Mouse (Mus musculus): ENCODE results near the gene Nav3. TPM values are rescaled to one million over a fixed set of nuclear protein-coding genes. Genes with fewer than 3 reads are reported as not detected.

The Nav3 gene
- polyA plus RNA-seq, 1 experiment from 2014 or later: 0.85 TPM

DNA sequence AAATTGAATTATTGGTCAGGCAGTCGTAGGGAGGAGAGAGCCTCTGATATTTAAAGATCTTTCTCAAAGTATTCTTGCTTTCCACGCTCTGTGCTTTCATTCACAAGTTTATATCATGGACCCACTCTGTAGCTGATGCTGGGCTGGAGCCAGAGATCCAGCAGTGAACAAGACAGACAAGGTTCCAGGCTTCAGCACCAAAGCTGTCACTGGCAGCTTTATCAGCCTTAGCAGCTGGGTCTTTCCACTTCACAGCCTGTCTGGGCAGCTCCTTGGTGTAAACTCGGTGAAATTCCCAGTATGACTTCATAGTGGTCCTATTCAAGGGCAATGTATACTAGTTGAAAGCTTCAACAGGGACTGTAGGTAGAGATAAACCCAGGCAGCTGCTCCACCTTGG lies 172.1 kb downstream of the Nav3 start:
- 61% methylated on average over 3 of the region's 3 CpGs for WGBS
- no peaks in the 10 kb centered on the region for H3K36me3 ChIP-seq (ENCODE audit: control insufficient read depth, insufficient read depth, low read length)
- H3K4me3 ChIP-seq (ENCODE audit: low read depth, low read length): no peak overlapping the region
- DNase-seq (ENCODE audit: low spot score): no peak
- H3K4me2 ChIP-seq: no peak overlapping the region
- H3K27ac ChIP-seq (ENCODE audit: low read depth, low read length): no peak overlapping the region
- ATAC-seq (replicated peaks; ENCODE audit: low FRiP score): no peak
- H3K9me3 ChIP-seq (ENCODE audit: control insufficient read depth, low read length): no peaks in the 10 kb centered on the region
- no peaks in the 10 kb centered on the region for H3K27me3 ChIP-seq (replicated peaks; ENCODE audit: control insufficient read depth, insufficient read depth, low read length)
- no peak overlapping the region for H3K9ac ChIP-seq (ENCODE audit: low read depth, low read length)
- H3K4me1 ChIP-seq (replicated peaks; ENCODE audit: control insufficient read depth, insufficient read depth, low read length): no peaks in the 10 kb centered on the region

DNA sequence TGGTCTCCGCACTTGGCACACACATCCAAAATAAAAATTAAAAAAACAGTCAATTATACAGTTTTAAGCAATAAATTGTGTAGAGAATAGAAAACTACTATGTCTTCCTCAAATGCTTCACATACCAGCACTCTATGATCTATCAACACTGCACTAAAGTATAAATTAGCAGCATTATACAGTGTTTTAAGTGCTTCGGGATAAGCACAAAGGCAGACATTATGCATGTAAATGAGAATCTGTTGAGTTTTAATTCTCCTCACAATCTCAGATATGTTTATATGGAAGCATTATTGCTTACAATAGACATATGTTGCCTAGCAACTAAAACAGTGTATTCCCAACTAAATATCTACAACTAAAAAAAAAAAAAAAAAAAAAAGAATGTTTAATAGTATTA lies 183.2 kb downstream of the Nav3 start:
- no peak for DNase-seq (ENCODE audit: low spot score)
- no peak for ATAC-seq (replicated peaks; ENCODE audit: low FRiP score)
- Histone ChIP-seq H3K4me1 (replicated peaks; ENCODE audit: control insufficient read depth, insufficient read depth, low read length) (no peaks in the 10 kb centered on the region), H3K27me3 (replicated peaks; ENCODE audit: control insufficient read depth, insufficient read depth, low read length) (no peaks in the 10 kb centered on the region), H3K4me2 (no peak overlapping the region), H3K27ac (ENCODE audit: low read depth, low read length) (no peak overlapping the region), H3K9ac (ENCODE audit: low read depth, low read length) (no peak overlapping the region), H3K4me3 (ENCODE audit: low read depth, low read length) (no peak overlapping the region), H3K9me3 (ENCODE audit: control insufficient read depth, low read length) (no peaks in the 10 kb centered on the region), H3K36me3 (ENCODE audit: control insufficient read depth, insufficient read depth, low read length) (no peaks in the 10 kb centered on the region)
- 89% methylated on average over 2 of the region's 2 CpGs for WGBS

DNA sequence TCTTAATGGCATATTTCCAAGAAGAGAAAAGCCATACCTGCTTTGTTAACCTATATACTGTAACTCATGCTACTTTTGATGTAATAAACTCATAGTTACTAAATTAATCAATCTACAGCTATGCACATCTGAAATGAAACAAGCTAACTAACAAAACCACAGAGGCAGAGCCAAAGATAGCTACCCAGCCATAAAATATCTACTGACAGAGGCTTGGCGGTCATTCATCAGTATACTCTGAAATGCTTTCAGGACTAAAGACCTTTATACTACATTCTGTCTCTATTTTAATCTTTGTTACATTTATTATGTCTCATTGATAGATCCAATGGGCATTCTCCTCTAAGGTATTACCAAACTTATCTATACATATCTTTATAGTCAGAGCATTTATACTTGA lies 185.4 kb downstream of the Nav3 start:
- no peaks in the 10 kb centered on the region for H3K36me3 ChIP-seq (ENCODE audit: control insufficient read depth, insufficient read depth, low read length)
- ATAC-seq (replicated peaks; ENCODE audit: low FRiP score): no peak
- 78% methylated on average over 1 of the region's 1 CpGs for WGBS

DNA sequence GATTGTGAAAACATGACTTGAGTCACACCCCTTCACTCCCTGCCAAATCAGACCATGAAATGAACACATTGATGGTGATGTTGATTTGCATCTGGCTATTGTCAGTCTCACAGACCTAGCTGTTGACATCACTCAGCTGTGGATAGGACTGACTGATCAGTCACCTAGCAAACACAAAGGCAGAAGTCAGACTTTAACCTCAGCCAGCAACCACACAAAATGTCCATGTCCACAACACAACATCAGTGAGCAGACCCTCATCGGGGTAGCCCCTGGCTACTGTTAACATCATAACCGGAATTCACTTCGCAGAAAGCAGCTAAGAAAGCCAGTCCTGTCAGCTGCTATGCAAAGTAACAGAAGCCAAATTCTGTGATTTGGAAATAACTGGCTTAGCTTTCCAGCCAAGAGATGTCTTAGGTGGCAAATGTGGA lies 213.9 kb downstream of the Nav3 start:
- Histone ChIP-seq H3K9ac (ENCODE audit: low read depth, low read length) (no peak overlapping the region), H3K27me3 (replicated peaks; ENCODE audit: control insufficient read depth, insufficient read depth, low read length) (no peaks in the 10 kb centered on the region), H3K4me3 (ENCODE audit: low read depth, low read length) (no peak overlapping the region), H3K4me1 (replicated peaks; ENCODE audit: control insufficient read depth, insufficient read depth, low read length) (no peaks in the 10 kb centered on the region), H3K36me3 (ENCODE audit: control insufficient read depth, insufficient read depth, low read length) (no peaks in the 10 kb centered on the region), H3K9me3 (ENCODE audit: control insufficient read depth, low read length) (no peaks in the 10 kb centered on the region), H3K4me2 (no peak overlapping the region), H3K27ac (ENCODE audit: low read depth, low read length) (no peak overlapping the region)
- DNase-seq (ENCODE audit: low spot score) (no peak), ATAC-seq (replicated peaks; ENCODE audit: low FRiP score) (no peak)
- 85% methylated on average over 3 of the region's 3 CpGs for WGBS

More for the DNA sequence above, 185.4 kb downstream of the Nav3 start:
- no peaks in the 10 kb centered on the region for H3K4me1 ChIP-seq (replicated peaks; ENCODE audit: control insufficient read depth, insufficient read depth, low read length)
- H3K4me2 ChIP-seq: no peak overlapping the region
- no peak overlapping the region for H3K27ac ChIP-seq (ENCODE audit: low read depth, low read length)
- H3K27me3 ChIP-seq (replicated peaks; ENCODE audit: control insufficient read depth, insufficient read depth, low read length): no peaks in the 10 kb centered on the region
- H3K9me3 ChIP-seq (ENCODE audit: control insufficient read depth, low read length): no peaks in the 10 kb centered on the region
- no peak overlapping the region for H3K4me3 ChIP-seq (ENCODE audit: low read depth, low read length)
- no peak for DNase-seq (ENCODE audit: low spot score)
- no peak overlapping the region for H3K9ac ChIP-seq (ENCODE audit: low read depth, low read length)

DNA sequence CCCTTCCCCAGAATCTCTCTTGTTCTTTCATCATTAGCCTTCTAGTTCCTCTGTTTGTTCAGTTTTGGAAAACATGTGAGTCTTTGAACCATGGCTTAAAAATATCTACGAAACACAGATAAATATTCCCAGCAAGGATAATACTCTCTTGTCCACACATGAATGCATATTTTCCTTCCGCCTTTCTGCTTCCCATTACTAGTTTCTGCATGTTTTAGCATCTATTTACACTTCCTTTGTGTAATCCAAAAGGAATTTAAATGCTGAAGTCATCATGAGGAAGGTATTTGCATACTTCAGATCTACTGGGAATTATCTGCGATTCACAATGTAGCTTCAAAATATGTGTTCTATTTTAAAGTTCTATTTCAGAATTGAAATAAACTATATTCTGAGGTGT lies 215.3 kb downstream of the Nav3 start:
- ATAC-seq (replicated peaks; ENCODE audit: low FRiP score): no peak
- 76% methylated on average over 3 of the region's 3 CpGs for WGBS
- Histone ChIP-seq H3K4me1 (replicated peaks; ENCODE audit: control insufficient read depth, insufficient read depth, low read length) (no peaks in the 10 kb centered on the region), H3K9me3 (ENCODE audit: control insufficient read depth, low read length) (no peaks in the 10 kb centered on the region), H3K27me3 (replicated peaks; ENCODE audit: control insufficient read depth, insufficient read depth, low read length) (no peaks in the 10 kb centered on the region), H3K4me3 (ENCODE audit: low read depth, low read length) (no peak overlapping the region), H3K9ac (ENCODE audit: low read depth, low read length) (no peak overlapping the region), H3K4me2 (no peak overlapping the region), H3K36me3 (ENCODE audit: control insufficient read depth, insufficient read depth, low read length) (no peaks in the 10 kb centered on the region), H3K27ac (ENCODE audit: low read depth, low read length) (no peak overlapping the region)
- DNase-seq (ENCODE audit: low spot score): no peak

GRCm38 (mm10) chr10:110233307-110233930 lies 222.6 kb downstream of the Nav3 start:
- no peak overlapping the region for H3K9ac ChIP-seq (ENCODE audit: low read depth, low read length)
- no peak overlapping the region for H3K4me3 ChIP-seq (ENCODE audit: low read depth, low read length)
- H3K4me2 ChIP-seq: no peak overlapping the region
- H3K9me3 ChIP-seq (ENCODE audit: control insufficient read depth, low read length): no peaks in the 10 kb centered on the region
- no peaks in the 10 kb centered on the region for H3K4me1 ChIP-seq (replicated peaks; ENCODE audit: control insufficient read depth, insufficient read depth, low read length)
- no peak overlapping the region for H3K27ac ChIP-seq (ENCODE audit: low read depth, low read length)
- DNase-seq (ENCODE audit: low spot score) (no peak), ATAC-seq (replicated peaks; ENCODE audit: low FRiP score) (no peak)
- no peaks in the 10 kb centered on the region for H3K36me3 ChIP-seq (ENCODE audit: control insufficient read depth, insufficient read depth, low read length)
- 76% methylated on average over 6 of the region's 6 CpGs for WGBS
- no peaks in the 10 kb centered on the region for H3K27me3 ChIP-seq (replicated peaks; ENCODE audit: control insufficient read depth, insufficient read depth, low read length)

DNA sequence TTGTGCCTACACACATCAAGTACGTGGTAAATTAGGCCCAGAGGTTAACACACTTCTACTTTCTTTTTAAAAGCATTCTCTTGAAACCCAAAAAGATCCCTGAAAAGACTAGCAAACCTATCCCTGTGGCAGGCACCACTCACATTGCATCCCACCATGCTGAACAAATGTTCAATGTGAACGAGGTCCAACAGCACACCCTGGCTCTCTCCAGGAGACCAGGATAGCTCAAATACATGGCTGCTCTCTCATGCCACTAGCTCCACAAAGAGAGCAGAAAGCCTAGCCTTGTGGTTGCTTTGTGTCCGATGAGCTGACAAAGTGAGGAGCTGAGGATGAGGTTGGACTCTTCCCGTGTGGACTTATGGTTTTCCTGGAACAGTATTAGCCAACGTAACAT lies 249.6 kb downstream of the Nav3 start:
- H3K36me3 ChIP-seq (ENCODE audit: control insufficient read depth, insufficient read depth, low read length): no peaks in the 10 kb centered on the region
- H3K9me3 ChIP-seq (ENCODE audit: control insufficient read depth, low read length): no peaks in the 10 kb centered on the region
- no peaks in the 10 kb centered on the region for H3K27me3 ChIP-seq (replicated peaks; ENCODE audit: control insufficient read depth, insufficient read depth, low read length)
- no peaks in the 10 kb centered on the region for H3K4me1 ChIP-seq (replicated peaks; ENCODE audit: control insufficient read depth, insufficient read depth, low read length)
- 80% methylated on average over 5 of the region's 5 CpGs for WGBS
- H3K4me3 ChIP-seq (ENCODE audit: low read depth, low read length): no peak overlapping the region
- no peak overlapping the region for H3K4me2 ChIP-seq
- DNase-seq (ENCODE audit: low spot score) (no peak), ATAC-seq (replicated peaks; ENCODE audit: low FRiP score) (no peak)
- no peak overlapping the region for H3K27ac ChIP-seq (ENCODE audit: low read depth, low read length)
- H3K9ac ChIP-seq (ENCODE audit: low read depth, low read length): no peak overlapping the region

DNA sequence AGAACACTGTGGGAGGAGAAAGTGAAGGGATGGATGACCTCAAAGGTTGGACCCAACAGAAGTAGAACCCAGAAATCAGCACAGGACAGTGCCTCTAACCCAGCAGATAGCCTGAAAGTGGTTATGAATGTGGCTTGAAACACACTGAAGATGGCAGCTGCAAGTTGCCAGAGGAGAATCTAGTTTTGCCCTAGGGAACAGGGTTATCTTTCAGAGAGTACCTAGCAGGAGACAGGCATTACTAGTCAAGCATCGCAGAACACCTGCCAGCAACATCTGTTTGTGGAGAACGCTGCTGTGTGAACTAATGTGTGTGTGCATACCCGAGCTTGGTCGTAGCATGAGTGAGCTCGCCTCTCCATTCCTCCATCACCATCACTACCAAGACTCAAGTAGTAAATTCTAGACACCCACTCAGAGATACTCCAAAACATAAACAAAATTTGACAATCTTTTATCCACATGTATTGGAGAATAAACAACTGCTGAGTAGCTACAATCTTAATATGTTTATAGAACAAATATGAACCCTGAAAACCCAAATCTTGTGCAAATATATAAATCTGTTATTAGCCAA lies 251.8 kb downstream of the Nav3 start:
- no peaks in the 10 kb centered on the region for H3K9me3 ChIP-seq (ENCODE audit: control insufficient read depth, low read length)
- WGBS: 89% methylated on average over 5 of the region's 5 CpGs
- no peak overlapping the region for H3K4me3 ChIP-seq (ENCODE audit: low read depth, low read length)
- no peaks in the 10 kb centered on the region for H3K27me3 ChIP-seq (replicated peaks; ENCODE audit: control insufficient read depth, insufficient read depth, low read length)
- H3K27ac ChIP-seq (ENCODE audit: low read depth, low read length): no peak overlapping the region
- ATAC-seq (replicated peaks; ENCODE audit: low FRiP score): no peak
- H3K36me3 ChIP-seq (ENCODE audit: control insufficient read depth, insufficient read depth, low read length): no peaks in the 10 kb centered on the region
- DNase-seq (ENCODE audit: low spot score): no peak
- H3K4me2 ChIP-seq: no peak overlapping the region
- no peak overlapping the region for H3K9ac ChIP-seq (ENCODE audit: low read depth, low read length)
- no peaks in the 10 kb centered on the region for H3K4me1 ChIP-seq (replicated peaks; ENCODE audit: control insufficient read depth, insufficient read depth, low read length)

- H3K9ac ChIP-seq (ENCODE audit: low read depth, low read length): no peak overlapping the region
- no peak overlapping the region for H3K4me3 ChIP-seq (ENCODE audit: low read depth, low read length)
- no peak overlapping the region for H3K4me2 ChIP-seq
- H3K9me3 ChIP-seq (ENCODE audit: control insufficient read depth, low read length): no peaks in the 10 kb centered on the region
- 45% methylated on average over 4 of the region's 4 CpGs for WGBS
- no peak overlapping the region for H3K27ac ChIP-seq (ENCODE audit: low read depth, low read length)
- DNase-seq (ENCODE audit: low spot score) (no peak), ATAC-seq (replicated peaks; ENCODE audit: low FRiP score) (no peak)
- no peaks in the 10 kb centered on the region for H3K36me3 ChIP-seq (ENCODE audit: control insufficient read depth, insufficient read depth, low read length)
- no peaks in the 10 kb centered on the region for H3K4me1 ChIP-seq (replicated peaks; ENCODE audit: control insufficient read depth, insufficient read depth, low read length)
- no peaks in the 10 kb centered on the region for H3K27me3 ChIP-seq (replicated peaks; ENCODE audit: control insufficient read depth, insufficient read depth, low read length)
Measured at GRCm38 (mm10) chr10:110192881-110193280, 263.1 kb downstream of the Nav3 start.

All from liver, embryonic 11.5 days (tissue).